Mouse (Mus musculus) C2C12 (cell line): ENCODE measurements at regions not wholly inside any gene's neighbourhood (a gene's known extent, or its start where the extent isn't known, plus 50 kb on each side); places are given as distances from the start of the nearest gene placed in this dataset.

Experiments
- CTCF ChIP-seq: IDR thresholded peaks from one replicate; pipeline ENCODE4 v1.5.1; 2011; ENCODE audit not compliant: control insufficient read depth, insufficient read depth, insufficient read length
- MYOD1 ChIP-seq: IDR thresholded peaks from one replicate; pipeline ENCODE4 v1.6.1; 2011; ENCODE audit warnings: low read depth; ENCODE audit not compliant: control insufficient read depth, insufficient read length
- USF1 ChIP-seq: IDR thresholded peaks from one replicate; pipeline ENCODE4 v1.6.1; 2011; ENCODE audit warnings: low read depth, mild to moderate bottlenecking, control low read depth, moderate library complexity

GRCm38 (mm10) chr10:22956956-22957355 lies 137.0 kb upstream of the Tcf21 start:
- TF ChIP-seq CTCF (no peak), MYOD1 (no peak), USF1 (no peak)
